Mouse (Mus musculus): ENCODE measurements at regions not wholly inside any gene's neighbourhood (a gene's known extent, or its start where the extent isn't known, plus 50 kb on each side); places are given as distances from the start of the nearest gene placed in this dataset.

GRCm38 (mm10) chr2:108744797-108745196, 535.7 kb upstream of the Kif18a start:
- H3K4me1 ChIP-seq (ENCODE audit: control insufficient read depth, insufficient read depth, low read length), result no peaks in the 10 kb centered on the region
- DNase-seq (ENCODE audit: low spot score) (no peak), ATAC-seq (ENCODE audit: low read depth) (no peak)
- no peaks in the 10 kb centered on the region for H3K9me3 ChIP-seq (ENCODE audit: control insufficient read depth, low read length)
- H3K9ac ChIP-seq (ENCODE audit: low read depth, low read length), result no peak overlapping the region
- WGBS, result 75% methylated on average over 2 of the region's 2 CpGs
- no peaks in the 10 kb centered on the region for H3K36me3 ChIP-seq (ENCODE audit: control insufficient read depth, insufficient read depth, low read length)
- H3K4me2 ChIP-seq (ENCODE audit: low read depth, low read length), result no peak overlapping the region
- no peak overlapping the region for H3K4me3 ChIP-seq (ENCODE audit: low read depth, low read length)
- no peak overlapping the region for H3K27ac ChIP-seq (replicated peaks; ENCODE audit: low read depth, low read length)
- H3K27me3 ChIP-seq (replicated peaks; ENCODE audit: control insufficient read depth, insufficient read depth, low read length), result no peaks in the 10 kb centered on the region

- H3K4me2 ChIP-seq (ENCODE audit: low read depth, low read length), result no peak overlapping the region
- no peak overlapping the region for H3K9ac ChIP-seq (ENCODE audit: low read depth, low read length)
- DNase-seq (ENCODE audit: low spot score) (no peak), ATAC-seq (ENCODE audit: low read depth) (no peak)
- H3K27ac ChIP-seq (replicated peaks; ENCODE audit: low read depth, low read length), result no peak overlapping the region
- no peaks in the 10 kb centered on the region for H3K4me1 ChIP-seq (ENCODE audit: control insufficient read depth, insufficient read depth, low read length)
- 52% methylated on average over 3 of the region's 3 CpGs for WGBS
- H3K36me3 ChIP-seq (ENCODE audit: control insufficient read depth, insufficient read depth, low read length), result no peaks in the 10 kb centered on the region
- no peak overlapping the region for H3K4me3 ChIP-seq (ENCODE audit: low read depth, low read length)
- no peaks in the 10 kb centered on the region for H3K27me3 ChIP-seq (replicated peaks; ENCODE audit: control insufficient read depth, insufficient read depth, low read length)
- H3K9me3 ChIP-seq (ENCODE audit: control insufficient read depth, low read length), result no peaks in the 10 kb centered on the region
Observed at GRCm38 (mm10) chr2:108753494-108754225, 526.9 kb upstream of the Kif18a start.

GRCm38 (mm10) chr2:108755821-108756220, 524.7 kb upstream of the Kif18a start:
- no peak overlapping the region for H3K9ac ChIP-seq (ENCODE audit: low read depth, low read length)
- no peak for DNase-seq (ENCODE audit: low spot score)
- WGBS, result 81% methylated on average over 1 of the region's 1 CpGs

GRCm38 (mm10) chr2:108756251-108756650, 524.3 kb upstream of the Kif18a start:
- Histone ChIP-seq H3K9me3 (ENCODE audit: control insufficient read depth, low read length) (no peaks in the 10 kb centered on the region), H3K27ac (replicated peaks; ENCODE audit: low read depth, low read length) (no peak overlapping the region), H3K27me3 (replicated peaks; ENCODE audit: control insufficient read depth, insufficient read depth, low read length) (no peaks in the 10 kb centered on the region), H3K4me2 (ENCODE audit: low read depth, low read length) (no peak overlapping the region), H3K4me3 (ENCODE audit: low read depth, low read length) (no peak overlapping the region), H3K36me3 (ENCODE audit: control insufficient read depth, insufficient read depth, low read length) (no peaks in the 10 kb centered on the region), H3K4me1 (ENCODE audit: control insufficient read depth, insufficient read depth, low read length) (no peaks in the 10 kb centered on the region), H3K9ac (ENCODE audit: low read depth, low read length) (no peak overlapping the region)
- WGBS, result 81% methylated on average over 1 of the region's 1 CpGs
- no peak for ATAC-seq (ENCODE audit: low read depth)
- no peak for DNase-seq (ENCODE audit: low spot score)

More at GRCm38 (mm10) chr2:108755821-108756220, 524.7 kb upstream of the Kif18a start:
- no peaks in the 10 kb centered on the region for H3K4me1 ChIP-seq (ENCODE audit: control insufficient read depth, insufficient read depth, low read length)
- no peak overlapping the region for H3K27ac ChIP-seq (replicated peaks; ENCODE audit: low read depth, low read length)
- no peak for ATAC-seq (ENCODE audit: low read depth)
- no peaks in the 10 kb centered on the region for H3K9me3 ChIP-seq (ENCODE audit: control insufficient read depth, low read length)
- no peak overlapping the region for H3K4me3 ChIP-seq (ENCODE audit: low read depth, low read length)
- H3K36me3 ChIP-seq (ENCODE audit: control insufficient read depth, insufficient read depth, low read length), result no peaks in the 10 kb centered on the region
- H3K27me3 ChIP-seq (replicated peaks; ENCODE audit: control insufficient read depth, insufficient read depth, low read length), result no peaks in the 10 kb centered on the region
- no peak overlapping the region for H3K4me2 ChIP-seq (ENCODE audit: low read depth, low read length)

GRCm38 (mm10) chr2:108764703-108765102, 515.8 kb upstream of the Kif18a start:
- peak; percentile 4 for DNase-seq (ENCODE audit: low spot score)
- H3K4me3 ChIP-seq (ENCODE audit: low read depth, low read length), result no peak overlapping the region
- no peak overlapping the region for H3K27ac ChIP-seq (replicated peaks; ENCODE audit: low read depth, low read length)
- no peak for ATAC-seq (ENCODE audit: low read depth)
- 73% methylated on average over 4 of the region's 4 CpGs for WGBS
- H3K4me1 ChIP-seq (ENCODE audit: control insufficient read depth, insufficient read depth, low read length), result no peaks in the 10 kb centered on the region
- no peaks in the 10 kb centered on the region for H3K9me3 ChIP-seq (ENCODE audit: control insufficient read depth, low read length)
- no peaks in the 10 kb centered on the region for H3K27me3 ChIP-seq (replicated peaks; ENCODE audit: control insufficient read depth, insufficient read depth, low read length)
- no peak overlapping the region for H3K9ac ChIP-seq (ENCODE audit: low read depth, low read length)
- H3K36me3 ChIP-seq (ENCODE audit: control insufficient read depth, insufficient read depth, low read length), result no peaks in the 10 kb centered on the region
- H3K4me2 ChIP-seq (ENCODE audit: low read depth, low read length), result no peak overlapping the region

GRCm38 (mm10) chr2:108766461-108766860, 514.1 kb upstream of the Kif18a start:
- Histone ChIP-seq H3K4me3 (ENCODE audit: low read depth, low read length) (no peak overlapping the region), H3K9me3 (ENCODE audit: control insufficient read depth, low read length) (no peaks in the 10 kb centered on the region), H3K27me3 (replicated peaks; ENCODE audit: control insufficient read depth, insufficient read depth, low read length) (no peaks in the 10 kb centered on the region), H3K27ac (replicated peaks; ENCODE audit: low read depth, low read length) (no peak overlapping the region), H3K9ac (ENCODE audit: low read depth, low read length) (no peak overlapping the region), H3K4me1 (ENCODE audit: control insufficient read depth, insufficient read depth, low read length) (no peaks in the 10 kb centered on the region), H3K36me3 (ENCODE audit: control insufficient read depth, insufficient read depth, low read length) (no peaks in the 10 kb centered on the region), H3K4me2 (ENCODE audit: low read depth, low read length) (no peak overlapping the region)
- ATAC-seq (ENCODE audit: low read depth), result no peak
- no peak for DNase-seq (ENCODE audit: low spot score)
- WGBS, result 79% methylated on average over 2 of the region's 2 CpGs

- no peak overlapping the region for H3K4me2 ChIP-seq (ENCODE audit: low read depth, low read length)
- no peaks in the 10 kb centered on the region for H3K4me1 ChIP-seq (ENCODE audit: control insufficient read depth, insufficient read depth, low read length)
- H3K27me3 ChIP-seq (replicated peaks; ENCODE audit: control insufficient read depth, insufficient read depth, low read length), result no peaks in the 10 kb centered on the region
- no peak overlapping the region for H3K27ac ChIP-seq (replicated peaks; ENCODE audit: low read depth, low read length)
- WGBS, result 88% methylated on average over 1 of the region's 1 CpGs
- H3K9me3 ChIP-seq (ENCODE audit: control insufficient read depth, low read length), result no peaks in the 10 kb centered on the region
- no peak overlapping the region for H3K4me3 ChIP-seq (ENCODE audit: low read depth, low read length)
- no peak overlapping the region for H3K9ac ChIP-seq (ENCODE audit: low read depth, low read length)
- no peak for ATAC-seq (ENCODE audit: low read depth)
- no peak for DNase-seq (ENCODE audit: low spot score)
- H3K36me3 ChIP-seq (ENCODE audit: control insufficient read depth, insufficient read depth, low read length), result no peaks in the 10 kb centered on the region
Observed at GRCm38 (mm10) chr2:108770383-108770782, 510.2 kb upstream of the Kif18a start.

- no peak for DNase-seq (ENCODE audit: low spot score)
- H3K36me3 ChIP-seq (ENCODE audit: control insufficient read depth, insufficient read depth, low read length), result no peaks in the 10 kb centered on the region
- no peak for ATAC-seq (ENCODE audit: low read depth)
- H3K4me1 ChIP-seq (ENCODE audit: control insufficient read depth, insufficient read depth, low read length), result no peaks in the 10 kb centered on the region
- H3K4me3 ChIP-seq (ENCODE audit: low read depth, low read length), result no peak overlapping the region
- H3K9me3 ChIP-seq (ENCODE audit: control insufficient read depth, low read length), result no peaks in the 10 kb centered on the region
- no peaks in the 10 kb centered on the region for H3K27me3 ChIP-seq (replicated peaks; ENCODE audit: control insufficient read depth, insufficient read depth, low read length)
- no peak overlapping the region for H3K27ac ChIP-seq (replicated peaks; ENCODE audit: low read depth, low read length)
- H3K4me2 ChIP-seq (ENCODE audit: low read depth, low read length), result no peak overlapping the region
- no peak overlapping the region for H3K9ac ChIP-seq (ENCODE audit: low read depth, low read length)
Observed at GRCm38 (mm10) chr2:108783457-108783856, 497.1 kb upstream of the Kif18a start.

Measured in embryonic facial prominence, embryonic 14.5 days (tissue).